Mouse (Mus musculus) retina, postnatal 7 days (tissue): Measurements from ENCODE around the gene Tapbp.

Experiments used
- DNase-seq: peaks from one replicate; pipeline ENCODE4 v3.0.0-alpha.2; 2012; ENCODE audit warnings: low read depth, low spot score

Gene Tapbp

DNA sequence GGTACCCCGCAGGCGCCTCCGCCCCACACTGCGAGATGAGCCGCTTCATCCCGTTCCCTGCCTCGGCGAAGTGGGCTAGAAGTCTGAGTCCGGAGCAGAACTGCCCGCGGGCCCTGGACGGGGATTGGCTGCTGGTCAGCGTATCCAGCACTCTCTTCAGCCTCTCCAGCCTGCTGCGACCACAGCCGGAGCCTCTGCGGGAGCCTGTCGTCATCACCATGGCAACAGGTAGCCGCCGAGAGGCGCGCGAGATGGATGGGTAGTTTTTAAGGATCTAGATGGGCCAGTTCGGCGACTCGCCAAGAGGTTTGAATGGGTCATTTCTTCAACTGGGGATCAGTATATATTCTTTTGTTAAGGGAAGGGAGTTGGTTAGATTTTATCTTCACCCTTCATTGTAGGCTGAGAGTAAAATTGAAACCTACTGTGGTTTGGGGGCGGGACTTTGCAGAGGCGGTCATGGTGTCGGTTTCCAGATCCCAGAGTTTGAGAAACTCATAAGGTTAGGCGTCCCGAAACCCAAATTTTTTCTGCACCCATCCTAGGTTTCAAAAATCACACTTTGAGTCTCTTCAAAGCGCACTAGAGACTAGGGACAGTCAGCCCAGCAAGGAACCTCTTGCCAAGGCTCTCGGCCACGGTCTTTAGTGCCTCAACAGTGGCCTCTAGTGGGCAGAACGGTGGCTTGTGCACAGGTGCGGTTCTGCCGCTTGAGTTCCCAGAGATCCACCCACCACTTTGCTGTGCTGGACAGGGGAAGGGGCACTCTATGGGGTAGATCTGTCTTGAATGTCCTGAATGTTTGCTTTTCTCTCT lies 4.8 kb downstream of the Tapbp start:
- DNase-seq: no peak

DNA sequence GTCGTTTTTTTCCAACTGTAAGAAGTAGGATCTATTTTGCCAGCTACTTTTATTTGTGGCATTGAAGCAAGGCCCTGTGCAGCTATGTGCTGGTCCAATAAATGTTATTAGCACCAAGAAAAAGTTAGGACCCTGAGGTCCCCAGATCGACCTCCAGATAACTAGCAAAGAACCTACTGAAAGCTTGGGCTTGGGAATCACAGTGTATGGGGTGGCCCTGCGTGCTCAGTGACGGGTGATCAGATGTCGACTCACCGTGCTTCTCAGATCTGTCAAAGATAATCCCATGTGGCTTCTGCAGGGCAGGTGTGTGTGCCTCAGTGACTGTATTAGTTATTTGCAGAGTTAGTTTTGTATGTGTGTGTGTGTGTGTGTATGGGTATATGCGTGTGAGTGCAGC lies 5.7 kb downstream of the Tapbp start:
- no peak for DNase-seq

DNA sequence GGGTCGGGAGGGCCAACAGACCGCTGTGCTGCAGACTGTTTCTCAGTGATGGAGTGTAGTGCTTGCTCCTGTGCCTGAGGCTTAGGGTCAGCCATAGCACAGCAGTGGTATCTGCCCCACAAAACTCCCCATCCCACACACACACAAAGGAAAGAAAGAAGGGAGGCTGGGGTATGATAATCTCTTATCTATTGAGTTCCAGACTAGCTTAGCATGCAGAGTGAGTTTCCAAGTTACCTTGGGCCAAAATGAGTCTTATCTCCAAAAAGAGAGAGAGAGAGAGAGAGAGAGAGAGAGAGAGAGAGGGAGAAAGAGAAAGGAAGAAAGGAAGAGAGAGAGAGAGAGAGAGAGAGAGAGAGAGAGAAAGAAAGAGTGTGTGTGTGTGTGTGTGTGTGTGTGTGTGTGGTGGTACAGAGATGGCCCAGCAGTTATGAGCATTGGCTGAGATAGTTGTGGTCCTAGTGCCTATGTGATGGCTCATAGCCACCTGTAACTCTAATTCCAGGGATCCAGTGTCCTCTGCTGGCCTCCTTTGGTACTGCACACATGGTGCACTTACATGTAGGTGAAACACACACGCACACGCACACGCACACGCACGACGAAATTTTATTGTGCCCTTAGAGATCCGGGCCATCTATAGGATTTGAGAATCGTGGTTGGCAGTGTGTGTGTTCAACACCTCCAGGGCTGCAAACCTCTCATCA lies 9.0 kb downstream of the Tapbp start:
- no peak for DNase-seq

DNA sequence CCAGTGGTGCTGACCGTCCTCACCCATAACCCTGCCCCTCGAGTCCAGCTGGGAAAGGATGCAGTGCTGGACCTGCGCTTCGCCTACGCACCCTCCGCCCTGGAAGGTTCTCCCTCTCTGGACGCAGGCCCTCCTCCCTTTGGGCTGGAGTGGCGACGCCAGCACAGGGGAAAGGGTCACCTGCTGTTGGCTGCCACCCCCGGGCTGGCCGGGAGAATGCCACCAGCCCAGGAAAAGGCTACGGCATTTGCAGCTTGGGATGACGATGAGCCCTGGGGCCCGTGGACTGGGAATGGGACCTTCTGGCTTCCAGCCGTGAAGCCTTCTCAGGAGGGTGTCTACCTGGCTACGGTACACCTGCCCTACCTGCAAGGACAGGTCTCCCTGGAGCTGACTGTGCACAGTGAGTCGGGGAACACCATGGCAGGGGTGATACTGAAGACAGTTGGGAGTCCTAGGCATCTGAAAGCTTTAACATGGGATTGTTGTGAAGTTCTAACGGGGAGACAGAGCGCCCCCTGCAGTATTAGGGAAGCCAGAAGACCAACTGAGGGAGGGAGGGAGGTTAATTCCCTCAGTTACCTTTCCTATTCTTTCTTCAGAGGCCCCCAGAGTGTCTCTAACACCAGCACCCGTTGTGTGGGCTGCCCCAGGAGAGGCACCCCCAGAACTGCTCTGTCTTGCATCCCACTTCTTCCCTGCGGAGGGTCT lies 9.9 kb downstream of the Tapbp start:
- DNase-seq: no peak

DNA sequence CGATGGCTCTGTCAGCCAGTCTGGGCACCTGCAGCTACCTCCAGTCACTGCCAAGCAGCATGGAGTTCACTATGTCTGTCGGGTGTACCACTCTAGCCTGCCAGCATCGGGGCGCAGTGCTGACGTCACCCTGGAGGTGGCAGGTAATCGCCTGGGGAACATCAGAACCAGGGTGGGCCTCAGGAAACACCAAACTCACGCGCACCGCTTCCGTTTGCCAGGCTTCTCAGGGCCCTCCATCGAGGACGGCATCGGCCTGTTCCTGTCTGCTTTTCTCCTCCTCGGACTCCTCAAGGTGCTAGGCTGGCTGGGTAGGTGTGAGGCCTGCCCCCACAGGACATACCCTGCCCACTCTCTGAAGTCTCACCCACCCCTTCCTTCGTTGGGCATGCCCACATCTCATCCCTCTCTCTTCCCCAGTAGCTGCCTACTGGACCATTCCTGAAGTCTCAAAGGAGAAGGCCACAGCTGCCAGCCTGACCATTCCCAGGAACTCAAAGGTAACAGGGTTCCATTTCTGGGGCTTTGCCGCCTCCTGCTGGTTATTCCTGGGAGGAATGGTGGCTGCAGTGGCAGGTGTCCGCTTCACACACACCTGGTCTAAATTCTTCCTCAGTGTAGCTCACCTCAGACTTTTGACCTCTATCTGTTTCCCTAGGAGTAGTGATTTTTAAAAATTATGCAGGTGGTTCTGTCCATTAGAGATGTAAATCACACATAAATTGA lies 10.7 kb downstream of the Tapbp start:
- no peak for DNase-seq

- no peak for DNase-seq
These were observed 12.7 kb downstream of the Tapbp start for GRCm38 (mm10) chr17:33928251-33928947.

GRCm38 (mm10) chr17:33929371-33930279 lies 13.9 kb downstream of the Tapbp start, which contains the start of gene Rgl2:
Gene Rgl2 (plus strand): TSS chr17:33929543.
- peak; percentile 91 for DNase-seq

DNA sequence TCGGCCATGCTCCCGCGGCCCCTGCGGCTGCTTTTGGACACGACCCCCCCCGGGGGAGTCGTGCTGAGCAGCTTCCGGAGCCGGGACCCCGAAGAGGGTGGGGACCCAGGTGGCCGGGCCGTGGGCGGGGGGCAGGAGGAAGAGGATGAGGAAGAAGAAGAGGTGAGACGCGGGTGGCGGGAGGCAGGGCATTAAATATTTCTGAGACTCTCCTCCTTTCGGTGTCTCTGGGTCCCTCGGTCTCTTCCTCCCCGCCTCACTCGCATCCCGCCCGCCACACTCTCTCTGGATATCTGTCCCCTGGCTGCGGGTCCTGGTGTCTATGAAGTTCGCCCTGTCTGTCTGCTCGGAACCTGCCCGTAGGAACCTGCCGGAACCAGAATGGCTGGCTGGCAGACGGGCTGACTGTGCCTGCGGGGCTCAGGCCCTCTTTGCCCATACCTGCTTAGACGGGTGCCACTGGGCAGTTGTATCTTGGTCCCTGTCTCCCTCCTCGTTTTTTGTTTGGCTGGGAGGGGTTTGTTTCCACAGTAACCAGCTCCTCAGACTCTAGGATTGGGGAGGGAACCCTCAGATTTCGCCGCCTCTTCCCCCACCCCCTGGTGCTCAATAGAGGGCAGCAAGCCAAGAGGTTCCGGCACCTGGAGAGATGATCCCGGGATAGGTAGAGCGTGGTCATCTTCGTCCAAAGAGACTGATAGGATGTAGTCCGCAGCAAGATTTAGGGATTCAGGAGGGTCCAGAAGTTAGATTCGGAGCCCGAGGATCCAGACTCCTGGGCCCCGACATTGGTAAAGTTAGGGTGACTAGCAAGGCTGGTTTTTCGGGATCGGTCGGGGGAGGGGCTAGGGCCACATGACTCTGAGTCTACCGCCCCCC lies 14.8 kb downstream of the Tapbp start:
- DNase-seq: no peak

GRCm38 (mm10) chr17:33931159-33931866 lies 15.6 kb downstream of the Tapbp start:
- DNase-seq: no peak

DNA sequence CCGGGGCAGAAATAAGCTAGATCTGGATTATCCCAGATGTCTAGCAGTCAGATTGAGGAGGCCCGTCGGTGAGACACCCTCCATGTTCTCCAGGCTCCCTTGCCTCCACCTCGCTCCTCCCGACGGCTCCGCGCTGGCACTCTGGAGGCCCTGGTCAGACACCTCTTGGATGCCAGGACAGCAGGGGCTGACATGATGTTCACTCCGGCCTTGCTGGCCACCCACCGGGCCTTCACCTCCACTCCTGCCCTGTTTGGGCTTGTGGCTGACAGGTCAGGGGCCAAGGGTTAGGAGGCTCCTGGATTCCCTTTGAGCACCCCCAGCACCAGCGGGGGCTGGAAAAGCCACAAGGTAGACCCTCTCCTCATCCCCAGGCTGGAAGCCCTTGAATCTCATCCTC lies 16.2 kb downstream of the Tapbp start:
- DNase-seq: no peak

GRCm38 (mm10) chr17:33932448-33932847 lies 16.7 kb downstream of the Tapbp start:
- DNase-seq: no peak

GRCm38 (mm10) chr17:33932970-33933369 lies 17.3 kb downstream of the Tapbp start:
- no peak for DNase-seq

DNA sequence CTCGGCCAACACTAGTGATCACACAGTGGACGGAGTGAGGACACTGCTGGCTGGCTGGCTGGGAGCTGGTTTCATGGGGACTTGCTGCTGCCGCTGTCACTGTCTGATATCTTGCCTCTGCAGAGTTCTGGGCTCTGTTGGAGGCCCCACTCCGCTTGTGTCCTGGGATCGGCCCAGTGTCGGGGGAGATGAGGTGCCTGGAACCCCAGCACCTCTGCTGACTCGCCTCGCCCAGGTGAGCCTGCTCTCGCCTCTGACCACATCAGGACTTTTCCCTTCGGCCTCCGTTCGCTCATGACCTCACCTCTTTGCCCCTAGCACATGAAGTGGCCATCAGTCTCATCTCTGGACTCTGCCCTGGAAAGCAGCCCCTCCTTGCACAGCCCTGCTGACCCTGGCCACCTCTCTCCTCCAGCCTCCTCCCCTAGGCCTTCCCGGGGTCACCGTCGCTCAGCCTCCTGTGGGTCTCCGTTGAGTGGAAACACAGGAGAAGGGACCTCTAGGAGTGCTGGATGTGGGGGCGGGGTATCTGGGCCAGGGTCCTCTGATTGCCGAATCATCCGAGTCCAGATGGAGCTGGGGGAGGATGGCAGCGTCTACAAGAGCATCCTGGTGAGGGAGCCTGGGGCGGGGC lies 19.8 kb downstream of the Tapbp start:
- no peak for DNase-seq

DNA sequence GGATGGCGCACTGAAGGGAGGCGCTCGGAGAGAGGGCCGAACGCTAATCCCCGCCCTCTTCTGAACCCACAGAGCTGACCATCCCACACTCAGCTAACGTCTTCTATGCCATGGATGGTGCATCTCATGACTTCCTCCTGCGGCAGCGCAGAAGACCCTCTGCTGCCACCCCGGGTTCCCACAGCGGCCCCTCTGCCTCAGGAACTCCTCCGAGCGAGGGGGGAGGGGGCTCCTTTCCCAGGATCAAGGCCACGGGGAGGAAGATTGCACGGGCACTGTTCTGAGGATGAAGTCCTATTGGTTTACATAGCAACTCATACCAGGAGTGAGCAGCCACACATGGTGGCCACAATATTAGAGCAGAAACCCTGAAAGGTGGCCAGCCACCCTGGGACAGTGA lies 21.3 kb downstream of the Tapbp start:
- DNase-seq: no peak

DNA sequence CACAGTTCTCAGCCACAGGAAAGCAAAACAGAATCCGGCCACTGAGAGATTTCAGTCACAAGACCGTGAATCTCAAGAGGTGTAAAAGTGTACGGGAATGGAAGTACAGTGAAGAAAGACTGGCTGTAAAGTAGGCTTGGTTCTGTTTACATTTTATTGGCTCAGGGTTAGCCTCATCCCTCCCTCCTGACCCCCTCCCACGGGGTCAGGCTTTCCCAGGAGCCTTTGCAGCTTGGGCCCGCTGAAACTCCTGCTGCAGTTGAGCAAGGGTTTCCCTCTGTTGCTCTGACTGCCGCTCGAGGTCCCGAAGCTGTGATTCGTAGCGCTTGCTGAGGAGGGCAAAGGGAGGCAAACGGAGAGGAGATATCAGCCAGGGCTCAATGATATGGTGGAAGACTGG lies 23.1 kb downstream of the Tapbp start:
- no peak for DNase-seq

- peak; percentile 88 for DNase-seq
These were observed 24.6 kb downstream of the Tapbp start, which contains the start of the genes Pfdn6 and Wdr46 for GRCm38 (mm10) chr17:33940206-33940805. Gene Pfdn6 (minus strand): TSS chr17:33940343. Gene Wdr46 (plus strand): TSS chr17:33940660.

DNA sequence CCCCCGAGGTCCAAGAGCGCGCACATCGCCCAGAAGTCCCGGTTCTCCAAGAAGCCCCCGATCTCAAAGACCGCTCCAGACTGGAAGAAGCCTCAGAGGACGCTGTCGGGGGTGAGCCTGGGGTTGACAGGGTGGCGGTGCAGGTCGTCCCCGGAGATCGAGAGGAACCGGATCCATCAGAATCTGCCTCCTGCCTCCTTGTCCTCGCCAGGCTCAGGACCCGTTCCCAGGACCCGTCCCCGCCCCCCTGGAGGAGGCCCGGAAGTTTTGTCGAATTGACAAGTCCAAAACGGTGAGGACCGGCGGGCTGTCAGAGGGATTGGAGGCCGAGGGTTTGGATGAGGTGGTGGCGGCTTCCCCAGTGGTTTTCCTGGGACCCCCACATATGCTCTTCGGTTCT lies 25.3 kb downstream of the Tapbp start:
- no peak for DNase-seq
